Mouse (Mus musculus): Measurements from ENCODE around the gene Arhgap18. TPM values are rescaled to one million over a fixed set of nuclear protein-coding genes. Genes with fewer than 3 reads are reported as not detected.

Gene Arhgap18
- polyA plus RNA-seq, 1 experiment from 2014 or later = 8.5 TPM

GRCm38 (mm10) chr10:26772624-26773540 is 19.7 kb downstream of the Arhgap18 start:
- Histone ChIP-seq H3K4me2 (ENCODE audit: low read depth, low read length) (peak overlapping the region; percentile 79), H3K4me3 (ENCODE audit: low read depth, low read length) (peak overlapping the region; percentile 60), H3K27ac (ENCODE audit: low read depth) (peak overlapping the region; percentile 88), H3K9me3 (ENCODE audit: low read length) (no peaks in the 10 kb centered on the region), H3K9ac (replicated peaks) (peak overlapping the region; percentile 64), H3K27me3 (ENCODE audit: insufficient read depth, low read length) (no peaks in the 10 kb centered on the region), H3K4me1 (ENCODE audit: insufficient read depth) (peaks cover 17% of the 10 kb centered on the region), H3K36me3 (replicated peaks; ENCODE audit: insufficient read depth, low read length) (no peaks in the 10 kb centered on the region)
- 2% methylated on average over 22 of the region's 22 CpGs for WGBS (ENCODE audit: insufficient replicate concordance)
- DNase-seq = peak; percentile 63
- ATAC-seq = peak; percentile 80
- TF ChIP-seq EP300 (IDR thresholded peaks at IDR 0.05; ENCODE audit: low read depth) (no peak), CTCF (IDR thresholded peaks at IDR 0.05; ENCODE audit: low read depth) (no peak)

- no peak for ATAC-seq
- H3K9me3 ChIP-seq (ENCODE audit: low read length) = no peaks in the 10 kb centered on the region
- TF ChIP-seq CTCF (IDR thresholded peaks at IDR 0.05; ENCODE audit: low read depth) (no peak), EP300 (IDR thresholded peaks at IDR 0.05; ENCODE audit: low read depth) (no peak)
- 35% methylated on average over 5 of the region's 5 CpGs for WGBS (ENCODE audit: insufficient replicate concordance)
- 0 out of 2 replicates have a peak overlapping the region, but pooled peaks have one; percentile 88 for H3K27ac ChIP-seq (ENCODE audit: low read depth)
- peak overlapping the region; percentile 79 for H3K4me2 ChIP-seq (ENCODE audit: low read depth, low read length)
- H3K4me1 ChIP-seq (ENCODE audit: insufficient read depth) = peaks cover 17% of the 10 kb centered on the region
- peak overlapping the region; percentile 64; the same call in 1 of the 2 replicates for H3K9ac ChIP-seq (replicated peaks)
- H3K27me3 ChIP-seq (ENCODE audit: insufficient read depth, low read length) = no peaks in the 10 kb centered on the region
- peak overlapping the region; percentile 60 for H3K4me3 ChIP-seq (ENCODE audit: low read depth, low read length)
- H3K36me3 ChIP-seq (replicated peaks; ENCODE audit: insufficient read depth, low read length) = no peaks in the 10 kb centered on the region
- DNase-seq = no peak
Observed at GRCm38 (mm10) chr10:26773541-26773940, 20.3 kb downstream of the Arhgap18 start.

- Histone ChIP-seq H3K4me3 (ENCODE audit: low read depth, low read length) (no peak overlapping the region), H3K4me2 (ENCODE audit: low read depth, low read length) (peak overlapping the region; percentile 79; the same call in 1 of the 2 replicates), H3K9ac (replicated peaks) (no peak overlapping the region), H3K9me3 (ENCODE audit: low read length) (no peaks in the 10 kb centered on the region), H3K4me1 (ENCODE audit: insufficient read depth) (peaks cover 13% of the 10 kb centered on the region), H3K36me3 (replicated peaks; ENCODE audit: insufficient read depth, low read length) (no peaks in the 10 kb centered on the region), H3K27me3 (ENCODE audit: insufficient read depth, low read length) (no peaks in the 10 kb centered on the region), H3K27ac (ENCODE audit: low read depth) (no peak overlapping the region)
- no peak for TF ChIP-seq CTCF (IDR thresholded peaks at IDR 0.05; ENCODE audit: low read depth)
- no peak for TF ChIP-seq EP300 (IDR thresholded peaks at IDR 0.05; ENCODE audit: low read depth)
- 59% methylated on average over 1 of the region's 1 CpGs for WGBS (ENCODE audit: insufficient replicate concordance)
- ATAC-seq = no peak
- no peak for DNase-seq
Observed at GRCm38 (mm10) chr10:26774266-26774665, 21.0 kb downstream of the Arhgap18 start.

GRCm38 (mm10) chr10:26776443-26776842 is 23.2 kb downstream of the Arhgap18 start:
- DNase-seq (no peak), ATAC-seq (no peak)
- Histone ChIP-seq H3K4me3 (ENCODE audit: low read depth, low read length) (no peak overlapping the region), H3K4me2 (ENCODE audit: low read depth, low read length) (no peak overlapping the region), H3K27ac (ENCODE audit: low read depth) (no peak overlapping the region), H3K9me3 (ENCODE audit: low read length) (no peaks in the 10 kb centered on the region), H3K9ac (replicated peaks) (no peak overlapping the region), H3K27me3 (ENCODE audit: insufficient read depth, low read length) (no peaks in the 10 kb centered on the region), H3K36me3 (replicated peaks; ENCODE audit: insufficient read depth, low read length) (no peaks in the 10 kb centered on the region), H3K4me1 (ENCODE audit: insufficient read depth) (peaks cover 20% of the 10 kb centered on the region)
- TF ChIP-seq EP300 (IDR thresholded peaks at IDR 0.05; ENCODE audit: low read depth) (no peak), CTCF (IDR thresholded peaks at IDR 0.05; ENCODE audit: low read depth) (no peak)

- Histone ChIP-seq H3K4me2 (ENCODE audit: low read depth, low read length) (peak overlapping the region; percentile 32), H3K27ac (ENCODE audit: low read depth) (peak overlapping the region; percentile 55), H3K27me3 (ENCODE audit: insufficient read depth, low read length) (no peaks in the 10 kb centered on the region), H3K36me3 (replicated peaks; ENCODE audit: insufficient read depth, low read length) (no peaks in the 10 kb centered on the region), H3K4me3 (ENCODE audit: low read depth, low read length) (no peak overlapping the region), H3K4me1 (ENCODE audit: insufficient read depth) (peaks cover 11% of the 10 kb centered on the region; the same call in 1 of the 2 replicates), H3K9me3 (ENCODE audit: low read length) (no peaks in the 10 kb centered on the region), H3K9ac (replicated peaks) (no peak overlapping the region)
- ATAC-seq (no peak), DNase-seq (no peak)
- TF ChIP-seq CTCF (IDR thresholded peaks at IDR 0.05; ENCODE audit: low read depth) = no peak
- 36% methylated on average over 3 of the region's 3 CpGs for WGBS (ENCODE audit: insufficient replicate concordance)
Observed at GRCm38 (mm10) chr10:26780581-26780980, 27.4 kb downstream of the Arhgap18 start.

GRCm38 (mm10) chr10:26789680-26790079 is 36.5 kb downstream of the Arhgap18 start:
- no peak for ATAC-seq
- no peak overlapping the region for H3K4me3 ChIP-seq (ENCODE audit: low read depth, low read length)
- no peaks in the 10 kb centered on the region for H3K9me3 ChIP-seq (ENCODE audit: low read length)
- WGBS (ENCODE audit: insufficient replicate concordance) = 65% methylated on average over 2 of the region's 2 CpGs
- no peak for DNase-seq
- H3K36me3 ChIP-seq (replicated peaks; ENCODE audit: insufficient read depth, low read length) = no peaks in the 10 kb centered on the region
- H3K27me3 ChIP-seq (ENCODE audit: insufficient read depth, low read length) = no peaks in the 10 kb centered on the region
- no peak overlapping the region for H3K27ac ChIP-seq (ENCODE audit: low read depth)
- TF ChIP-seq EP300 (IDR thresholded peaks at IDR 0.05; ENCODE audit: low read depth) = no peak
- no peak for TF ChIP-seq CTCF (IDR thresholded peaks at IDR 0.05; ENCODE audit: low read depth)
- H3K4me2 ChIP-seq (ENCODE audit: low read depth, low read length) = no peak overlapping the region
- H3K4me1 ChIP-seq (ENCODE audit: insufficient read depth) = no peaks in the 10 kb centered on the region
- no peak overlapping the region for H3K9ac ChIP-seq (replicated peaks)
